Mouse (Mus musculus) bone marrow, adult 2 months (tissue): ENCODE measurements around the gene Olfr1359.
A peak's percentile ranks its signal among the peaks of the same experiment; 100 is the strongest.

ENCODE experiments used
- CTCF ChIP-seq: fragments of 200-500 bp; IDR thresholded peaks from 2 replicates; pipeline ENCODE4 v1.5.1; 2011; ENCODE audit warnings: low read length, control low read depth; ENCODE audit not compliant: control insufficient read depth, insufficient read depth
- POLR2A ChIP-seq: fragments of 200-500 bp; IDR thresholded peaks from 2 replicates; pipeline ENCODE4 v1.6.1; 2011; ENCODE audit warnings: low read depth, mild to moderate bottlenecking, control low read depth, low read length, borderline replicate concordance; ENCODE audit not compliant: control insufficient read depth

DNA sequence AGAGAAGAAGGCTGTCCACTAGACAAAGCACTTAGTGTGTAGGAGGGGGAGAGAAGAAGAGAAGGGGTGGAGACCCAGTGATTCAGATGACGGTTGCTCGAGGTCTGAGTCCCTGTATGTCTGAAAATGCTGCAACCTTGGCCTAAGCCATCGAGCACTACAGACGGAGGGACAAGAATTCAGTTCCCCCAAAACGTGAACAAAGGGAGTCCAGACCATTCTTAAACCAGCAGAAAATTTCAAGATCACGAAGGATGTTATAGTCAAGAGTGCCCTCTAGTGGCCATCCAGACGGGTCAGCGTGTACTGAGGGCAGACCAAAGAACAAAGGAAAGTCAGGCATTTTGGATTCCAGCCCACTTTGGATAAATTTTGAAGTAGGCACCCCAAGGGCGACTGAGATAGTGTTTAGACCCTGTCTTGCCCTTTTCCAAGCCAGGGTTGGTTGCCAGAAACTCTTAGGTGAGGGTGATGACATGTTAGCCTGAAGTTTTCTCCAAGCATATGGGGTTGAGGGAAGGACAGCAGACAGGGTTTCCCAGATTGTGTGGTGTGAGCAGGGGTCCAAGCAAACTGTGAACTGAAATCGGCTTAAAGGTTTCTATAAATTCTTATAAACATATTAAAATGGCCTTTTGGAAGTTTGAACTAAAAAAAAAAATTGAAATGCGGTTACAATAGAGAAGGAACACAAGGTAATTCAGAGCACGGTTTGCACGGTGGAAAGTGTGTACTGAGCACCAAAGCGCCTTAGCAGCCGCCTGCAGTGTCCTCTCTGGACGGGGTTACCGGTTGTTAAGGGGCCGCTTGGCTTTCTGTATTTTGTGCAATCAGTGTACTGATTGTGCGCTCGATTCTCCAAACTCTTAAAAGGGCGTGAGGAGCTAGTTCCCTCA lies 36.3 kb downstream of the Olfr1359 start:
- no peak for TF ChIP-seq POLR2A
- TF ChIP-seq CTCF, result peak; percentile 77
